Comparison of ENCODE assay signal across 17 mouse cellular contexts in genomic region chr12:5764026-5764425, GRCm38 (mm10).
A peak's percentile ranks its signal among the peaks of the same experiment; 100 is the strongest.
DNase-seq lines count a peak whose midpoint lies in the region; ATAC-seq lines count a peak whose summit lies in the region.
"Had no signal": no experiment of that assay in that cellular context is flagged by ENCODE, and none has a peak within 500 bp of the region (broad histone marks: within the 10 kb centered on the region; RNA-seq: fewer than 3 reads in every experiment).

No protein-coding gene starts in this region.

- no peak for DNase-seq in forebrain, embryonic 11.5 days (ENCODE audit: low spot score)
- peak; percentile 15 for DNase-seq in midbrain, embryonic 10.5 days (ENCODE audit: low spot score)
- DNase-seq in retina, embryonic 14.5 days (ENCODE audit: low spot score) = peak; percentile 15
- no peak for DNase-seq in layer of hippocampus, postnatal 36 days
- no peak for DNase-seq in spleen, postnatal 10 days (ENCODE audit: low spot score in 2 of 2)
- DNase-seq: heart, postnatal 36 days; thymus, adult 18-20 months had no signal

- peaks cover 16% of the 10 kb centered on the region for H3K4me1 ChIP-seq in forebrain, embryonic 15.5 days
- no peaks in the 10 kb centered on the region for H3K4me1 ChIP-seq in forebrain, embryonic 11.5 days (replicated peaks; ENCODE audit: control insufficient read depth, insufficient read depth, low read length)
- peaks cover 16% of the 10 kb centered on the region for H3K4me1 ChIP-seq in forebrain, embryonic 16.5 days (replicated peaks; ENCODE audit: control insufficient read depth, insufficient read depth, low read length)
- peaks cover 16% of the 10 kb centered on the region for H3K4me1 ChIP-seq in midbrain, embryonic 10.5 days
- H3K4me1 ChIP-seq: heart, embryonic 13.5 days had no signal

- H3K4me2 ChIP-seq in forebrain, embryonic 15.5 days (replicated peaks) = no peak overlapping the region
- no peak overlapping the region for H3K4me2 ChIP-seq in forebrain, embryonic 11.5 days (ENCODE audit: low read depth, low read length, severe bottlenecking)
- H3K4me2 ChIP-seq in forebrain, embryonic 16.5 days (ENCODE audit: low read length) = no peak overlapping the region
- H3K4me2 ChIP-seq: heart, embryonic 13.5 days; limb, embryonic 13.5 days had no signal

- no peak overlapping the region for H3K9ac ChIP-seq in forebrain, embryonic 15.5 days (replicated peaks)
- no peak overlapping the region for H3K9ac ChIP-seq in forebrain, embryonic 11.5 days (ENCODE audit: low read length)
- H3K9ac ChIP-seq in forebrain, embryonic 16.5 days (replicated peaks; ENCODE audit: low read depth, low read length) = no peak overlapping the region
- H3K9ac ChIP-seq: heart, embryonic 13.5 days; limb, embryonic 13.5 days; liver, embryonic 14.5 days had no signal

- no peaks in the 10 kb centered on the region for H3K36me3 ChIP-seq in forebrain, embryonic 15.5 days
- H3K36me3 ChIP-seq in forebrain, embryonic 11.5 days (ENCODE audit: control insufficient read depth, insufficient read depth, low read length) = no peaks in the 10 kb centered on the region
- no peaks in the 10 kb centered on the region for H3K36me3 ChIP-seq in forebrain, embryonic 16.5 days (ENCODE audit: control insufficient read depth, insufficient read depth)
- H3K36me3 ChIP-seq in midbrain, embryonic 10.5 days = no peaks in the 10 kb centered on the region
- H3K36me3 ChIP-seq: heart, embryonic 13.5 days; limb, embryonic 13.5 days had no signal

- peak; percentile 66 for ATAC-seq in forebrain, embryonic 15.5 days (replicated peaks)
- no peak for ATAC-seq in forebrain, embryonic 11.5 days (replicated peaks; ENCODE audit: low FRiP score)
- peak; percentile 69 for ATAC-seq in forebrain, embryonic 16.5 days
- ATAC-seq: intestine, embryonic 16.5 days; Patski had no signal

- WGBS in forebrain, embryonic 15.5 days = 45% methylated on average over 1 of the region's 1 CpGs
- 79% methylated on average over 1 of the region's 1 CpGs for WGBS in forebrain, embryonic 11.5 days
- WGBS in forebrain, embryonic 16.5 days = 57% methylated on average over 1 of the region's 1 CpGs
- 88% methylated on average over 1 of the region's 1 CpGs for WGBS in midbrain, embryonic 10.5 days

- H3K4me3 ChIP-seq in forebrain, embryonic 15.5 days = no peak overlapping the region
- no peak overlapping the region for H3K4me3 ChIP-seq in forebrain, embryonic 11.5 days (ENCODE audit: low read depth, low read length)
- H3K4me3 ChIP-seq in forebrain, embryonic 16.5 days (replicated peaks; ENCODE audit: low read length) = no peak overlapping the region
- no peak overlapping the region for H3K4me3 ChIP-seq in midbrain, embryonic 10.5 days
- H3K4me3 ChIP-seq: heart, embryonic 13.5 days; layer of hippocampus, adult 2 months; limb, embryonic 13.5 days; myocyte had no signal

- H3K27ac ChIP-seq in forebrain, embryonic 15.5 days (replicated peaks) = peak overlapping the region; percentile 51; the same call in 1 of the 2 replicates
- no peak overlapping the region for H3K27ac ChIP-seq in forebrain, embryonic 11.5 days (ENCODE audit: low read depth, low read length)
- H3K27ac ChIP-seq in forebrain, embryonic 16.5 days (ENCODE audit: low read length) = peak overlapping the region; percentile 56
- peak overlapping the region; percentile 5 for H3K27ac ChIP-seq in midbrain, embryonic 10.5 days (replicated peaks)
- H3K27ac ChIP-seq: heart, embryonic 13.5 days; kidney, postnatal 0 days; layer of hippocampus, adult 2 months; limb, embryonic 13.5 days; liver, embryonic 14.5 days had no signal

- H3K9me3 ChIP-seq in forebrain, embryonic 15.5 days = no peaks in the 10 kb centered on the region
- no peaks in the 10 kb centered on the region for H3K9me3 ChIP-seq in forebrain, embryonic 11.5 days (ENCODE audit: control insufficient read depth, low read length)
- H3K9me3 ChIP-seq in forebrain, embryonic 16.5 days (ENCODE audit: control insufficient read depth, low read length) = no peaks in the 10 kb centered on the region
- H3K9me3 ChIP-seq in midbrain, embryonic 10.5 days (replicated peaks) = no peaks in the 10 kb centered on the region
- H3K9me3 ChIP-seq: heart, embryonic 13.5 days; limb, embryonic 13.5 days had no signal

- no peaks in the 10 kb centered on the region for H3K27me3 ChIP-seq in forebrain, embryonic 15.5 days
- no peaks in the 10 kb centered on the region for H3K27me3 ChIP-seq in forebrain, embryonic 11.5 days (ENCODE audit: control insufficient read depth, insufficient read depth, low read length)
- H3K27me3 ChIP-seq in forebrain, embryonic 16.5 days (replicated peaks; ENCODE audit: control insufficient read depth, insufficient read depth, low read length) = no peaks in the 10 kb centered on the region
- H3K27me3 ChIP-seq in midbrain, embryonic 10.5 days (ENCODE audit: low read depth, poor library complexity, severe bottlenecking) = no peaks in the 10 kb centered on the region
- H3K27me3 ChIP-seq: heart, embryonic 13.5 days; limb, embryonic 13.5 days had no signal

Comparison
In these comparisons a context has a peak if more than half of its experiments do, and no peak if none do; other contexts are left out.
1. DNase-seq: peak in midbrain, embryonic 10.5 days (single experiment) and retina, embryonic 14.5 days (single experiment); none in forebrain, embryonic 11.5 days (single experiment), layer of hippocampus, postnatal 36 days (0 of 2) and spleen, postnatal 10 days (0 of 2).